Mouse (Mus musculus) brain, embryonic 14.5 days (tissue): ENCODE measurements around the gene Bcar1.

Experiments used
- CTCF ChIP-seq: fragments of 200-500 bp; IDR thresholded peaks from 2 replicates; pipeline ENCODE4 v1.5.1; 2012; ENCODE audit warnings: inconsistent platforms, mild to moderate bottlenecking, moderate library complexity, borderline replicate concordance; ENCODE audit not compliant: insufficient read depth, insufficient read length; ENCODE audit errors: extremely low read depth
- POLR2A ChIP-seq: fragments of 200-500 bp; IDR thresholded peaks from 2 replicates; pipeline ENCODE4 v1.6.1; 2012; ENCODE audit warnings: mild to moderate bottlenecking, inconsistent platforms, borderline replicate concordance; ENCODE audit not compliant: poor library complexity, insufficient read depth, insufficient read length, severe bottlenecking; ENCODE audit errors: extremely low read depth

DNA sequence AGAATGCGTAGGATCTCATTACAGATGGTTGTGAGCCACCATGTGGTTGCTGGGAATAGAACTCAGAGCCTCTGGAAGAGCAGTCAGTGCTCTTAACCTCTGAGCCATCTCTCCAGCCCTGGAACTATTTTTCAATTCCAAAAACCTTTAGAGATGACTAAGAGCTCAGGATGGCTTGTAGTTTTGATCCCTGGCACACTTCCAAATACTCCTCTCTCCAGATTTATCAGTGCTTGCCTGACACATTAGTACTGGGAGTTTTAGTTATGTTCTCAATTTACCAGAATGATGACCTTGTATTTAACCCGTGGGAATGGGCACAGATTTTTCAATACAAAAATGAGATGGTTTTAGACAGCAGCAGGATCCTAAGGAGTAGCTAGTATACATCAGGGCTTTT lies 76.9 kb downstream of the Bcar1 start:
- no peak for TF ChIP-seq POLR2A
- no peak for TF ChIP-seq CTCF
